Comparison of ENCODE assay signal across 12 mouse cellular contexts in the genomic region with DNA sequence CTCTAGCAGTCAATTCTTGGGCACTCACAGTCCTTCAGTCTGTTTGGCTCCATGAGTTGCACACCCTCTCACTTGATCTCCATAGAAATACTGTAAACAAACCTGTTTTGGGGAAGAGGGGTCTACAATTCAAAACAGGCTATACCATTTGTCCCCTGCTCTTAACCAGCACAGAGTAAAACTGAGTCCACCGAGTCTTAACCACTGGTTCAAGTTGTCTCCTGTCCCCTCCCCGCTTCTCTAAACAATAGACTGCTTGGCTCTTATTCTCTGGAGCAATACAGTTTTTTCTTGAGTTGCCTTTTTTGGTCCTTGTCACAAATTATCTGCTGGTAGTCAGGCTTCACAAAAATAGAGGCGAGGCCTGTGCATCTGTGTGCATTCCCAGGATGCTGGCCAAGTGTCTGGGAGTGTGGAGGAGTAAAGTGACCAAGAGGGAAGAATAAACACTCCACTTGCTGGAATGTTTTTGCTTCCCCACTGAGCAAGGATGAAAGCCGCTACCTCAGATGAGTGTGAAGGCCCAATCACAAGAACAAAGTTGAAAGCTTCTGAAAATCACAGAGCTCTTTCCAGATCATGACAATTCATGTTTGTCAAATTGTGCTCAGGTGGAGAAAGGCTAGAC.
DNase-seq lines count a peak whose midpoint lies in the region; ATAC-seq and TF ChIP-seq lines count a peak whose summit lies in the region.
"Had no signal": no experiment of that assay in that cellular context is flagged by ENCODE, and none has a peak within 500 bp of the region (broad histone marks: within the 10 kb centered on the region; RNA-seq: fewer than 3 reads in every experiment).

No protein-coding gene starts in this region.

- no peaks in the 10 kb centered on the region for H3K9me3 ChIP-seq in lung, embryonic 15.5 days
- H3K9me3 ChIP-seq in midbrain, embryonic 14.5 days (ENCODE audit: control insufficient read depth, low read length) = no peaks in the 10 kb centered on the region
- H3K9me3 ChIP-seq: embryonic facial prominence, embryonic 15.5 days; intestine, embryonic 15.5 days had no signal

- no peaks in the 10 kb centered on the region for H3K36me3 ChIP-seq in lung, embryonic 15.5 days
- H3K36me3 ChIP-seq in midbrain, embryonic 14.5 days (ENCODE audit: control insufficient read depth, insufficient read depth, low read length) = no peaks in the 10 kb centered on the region
- H3K36me3 ChIP-seq: embryonic facial prominence, embryonic 15.5 days; intestine, embryonic 15.5 days had no signal

- intact Hi-C loops in heart, postnatal 25 days (cut with DNase I) = no loop called here

- 41% methylated on average over 4 of the region's 4 CpGs for WGBS in lung, embryonic 15.5 days
- WGBS in lung, adult 2 months = 51% methylated on average over 4 of the region's 4 CpGs
- WGBS in midbrain, embryonic 14.5 days = 85% methylated on average over 4 of the region's 4 CpGs

- no peak overlapping the region for H3K4me3 ChIP-seq in lung, embryonic 15.5 days
- no peak overlapping the region for H3K4me3 ChIP-seq in lung, adult 2 months (replicated peaks; ENCODE audit: extremely low read depth, low read depth, low read length)
- no peak overlapping the region for H3K4me3 ChIP-seq in midbrain, embryonic 14.5 days (replicated peaks; ENCODE audit: low read depth, low read length)
- H3K4me3 ChIP-seq: embryonic facial prominence, embryonic 15.5 days; intestine, embryonic 15.5 days had no signal

- no peaks in the 10 kb centered on the region for H3K4me1 ChIP-seq in lung, embryonic 15.5 days
- peaks cover 4% of the 10 kb centered on the region for H3K4me1 ChIP-seq in lung, adult 2 months (ENCODE audit: control insufficient read depth, insufficient read depth, low read length)
- no peaks in the 10 kb centered on the region for H3K4me1 ChIP-seq in midbrain, embryonic 14.5 days (ENCODE audit: control insufficient read depth, insufficient read depth, low read length)
- H3K4me1 ChIP-seq: embryonic facial prominence, embryonic 15.5 days; intestine, embryonic 15.5 days had no signal

- peak; percentile 69; the same call in 1 of the 2 replicates for ATAC-seq in lung, embryonic 15.5 days (ENCODE audit: borderline replicate concordance, extremely low read depth, low FRiP score, low TSS enrichment)
- no peak for ATAC-seq in midbrain, embryonic 14.5 days (ENCODE audit: low FRiP score, low TSS enrichment)
- ATAC-seq: intestine, embryonic 15.5 days had no signal

- no peak for TF ChIP-seq POLR2A in lung, adult 2 months (IDR thresholded peaks at IDR 0.05; ENCODE audit: borderline replicate concordance, extremely low read depth, low read depth, low read length)

- 0 out of 2 replicates have a peak overlapping the region, but pooled peaks have one; percentile 15 for H3K27ac ChIP-seq in lung, embryonic 15.5 days
- H3K27ac ChIP-seq in midbrain, embryonic 14.5 days (replicated peaks; ENCODE audit: low read depth, low read length) = no peak overlapping the region
- H3K27ac ChIP-seq: embryonic facial prominence, embryonic 15.5 days; intestine, embryonic 15.5 days had no signal

- H3K27me3 ChIP-seq in lung, embryonic 15.5 days = no peaks in the 10 kb centered on the region
- H3K27me3 ChIP-seq in midbrain, embryonic 14.5 days (ENCODE audit: control insufficient read depth, insufficient read depth, low read length) = no peaks in the 10 kb centered on the region
- H3K27me3 ChIP-seq: embryonic facial prominence, embryonic 15.5 days; intestine, embryonic 15.5 days had no signal

- no peak overlapping the region for H3K9ac ChIP-seq in lung, embryonic 15.5 days
- H3K9ac ChIP-seq in midbrain, embryonic 14.5 days (replicated peaks; ENCODE audit: low read length) = no peak overlapping the region
- H3K9ac ChIP-seq: embryonic facial prominence, embryonic 15.5 days; intestine, embryonic 15.5 days had no signal

- DNase-seq in heart, adult 11 months = peak; percentile 95
- DNase-seq in heart, postnatal 25 days (ENCODE audit: low spot score) = no peak
- DNase-seq in lung, adult 2 months = no peak
- peak; percentile 47 to 64 for DNase-seq in kidney, postnatal 4 days
- DNase-seq in right cerebral cortex, postnatal 25 days = peak; percentile 41
- DNase-seq in midbrain, embryonic 14.5 days = no peak
- DNase-seq in yolk sac, embryonic 10.5 days (ENCODE audit: low spot score) = no peak
- DNase-seq: adrenal gland, postnatal 10 days; liver had no signal

- TF ChIP-seq CTCF in lung, adult 2 months (IDR thresholded peaks at IDR 0.05; ENCODE audit: insufficient read depth, low read length) = no peak

- no peak overlapping the region for H3K4me2 ChIP-seq in lung, embryonic 15.5 days
- no peak overlapping the region for H3K4me2 ChIP-seq in midbrain, embryonic 14.5 days (ENCODE audit: low read length)
- H3K4me2 ChIP-seq: embryonic facial prominence, embryonic 15.5 days; intestine, embryonic 15.5 days had no signal

Comparison
In these comparisons a context has a peak if more than half of its experiments do, and no peak if none do; other contexts are left out.
1. DNase-seq: peak in heart, adult 11 months (single experiment), kidney, postnatal 4 days (2 of 2) and right cerebral cortex, postnatal 25 days (single experiment); none in heart, postnatal 25 days (single experiment), lung, adult 2 months (single experiment), midbrain, embryonic 14.5 days (single experiment) and yolk sac, embryonic 10.5 days (single experiment).